Mouse (Mus musculus) heart, postnatal 10 days (tissue): ENCODE measurements around the gene Gm765. TPM values are rescaled to one million over a fixed set of nuclear protein-coding genes. Genes with fewer than 3 reads are reported as not detected.

ENCODE experiments used
- DNase-seq, 2 experiments: peaks; one replicate each; pipeline ENCODE4 v3.0.0; 2021
- intact Hi-C: fragments of 180-260 bp; cut with DNase I; formaldehyde crosslinking; loops from one replicate; pipeline ENCODE4 v1.15.1; 2025
- total RNA-seq, 2 experiments: library from RNA; stranded (reverse); gene quantifications; 2 replicates each; pipeline ENCODE4 v1.2.3; 2021

Gene Gm765
- total RNA-seq, 2 experiments from 2014 or later: not detected

- DNase-seq: no peak
- intact Hi-C loops: no loop called here
Measured at GRCm38 (mm10) chr6:98223923-98224322, 118.6 kb downstream of the Gm765 start.

DNA sequence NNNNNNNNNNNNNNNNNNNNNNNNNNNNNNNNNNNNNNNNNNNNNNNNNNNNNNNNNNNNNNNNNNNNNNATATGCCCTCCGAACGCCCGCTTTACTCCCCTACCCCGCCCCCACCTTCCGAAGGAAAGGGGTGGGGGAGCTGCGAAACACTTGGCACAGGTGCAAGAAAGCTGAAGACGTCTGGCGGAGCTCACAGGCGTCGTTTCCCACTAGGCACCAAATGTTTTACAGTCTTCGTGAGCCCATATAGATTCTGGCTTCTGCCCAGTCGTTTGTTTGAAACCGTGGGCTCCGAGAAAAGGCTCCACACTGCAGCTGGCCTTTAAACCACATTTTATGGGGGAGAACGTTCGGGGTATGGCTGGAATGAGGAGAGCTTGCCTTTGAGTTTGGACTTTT lies 120.6 kb downstream of the Gm765 start:
- no peak for DNase-seq
- intact Hi-C loops: no loop called here

DNA sequence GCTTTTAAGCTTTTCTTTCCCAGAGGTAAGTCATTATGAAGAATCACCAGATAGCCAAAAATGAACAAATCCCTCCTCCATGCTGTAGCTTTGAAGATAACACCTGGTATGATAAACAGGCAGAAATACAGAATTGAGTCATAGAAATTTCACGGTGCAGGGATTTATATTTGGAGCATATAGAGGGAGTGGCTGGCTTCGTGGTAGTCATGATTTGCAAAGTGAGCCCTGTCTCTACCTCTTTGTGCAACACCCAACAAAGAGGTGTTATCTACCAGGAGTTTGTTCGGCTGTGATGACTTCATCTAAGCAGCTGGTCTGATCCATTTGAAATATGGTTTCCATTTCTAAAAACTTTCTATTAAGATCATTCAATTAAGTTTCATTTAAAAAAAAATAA lies 130.3 kb downstream of the Gm765 start:
- no peak for DNase-seq
- intact Hi-C loops: no loop called here

GRCm38 (mm10) chr6:98210237-98210636 lies 132.3 kb downstream of the Gm765 start:
- intact Hi-C loops: no loop called here

GRCm38 (mm10) chr6:98208051-98208450 lies 134.5 kb downstream of the Gm765 start:
- peak; percentile 11 to 38 for DNase-seq

More at GRCm38 (mm10) chr6:98210237-98210636, 132.3 kb downstream of the Gm765 start:
- DNase-seq: no peak

GRCm38 (mm10) chr6:98198706-98199105 lies 143.8 kb downstream of the Gm765 start:
- DNase-seq: no peak
- intact Hi-C loops: no loop called here

More at GRCm38 (mm10) chr6:98208051-98208450, 134.5 kb downstream of the Gm765 start:
- intact Hi-C loops: no loop called here

DNA sequence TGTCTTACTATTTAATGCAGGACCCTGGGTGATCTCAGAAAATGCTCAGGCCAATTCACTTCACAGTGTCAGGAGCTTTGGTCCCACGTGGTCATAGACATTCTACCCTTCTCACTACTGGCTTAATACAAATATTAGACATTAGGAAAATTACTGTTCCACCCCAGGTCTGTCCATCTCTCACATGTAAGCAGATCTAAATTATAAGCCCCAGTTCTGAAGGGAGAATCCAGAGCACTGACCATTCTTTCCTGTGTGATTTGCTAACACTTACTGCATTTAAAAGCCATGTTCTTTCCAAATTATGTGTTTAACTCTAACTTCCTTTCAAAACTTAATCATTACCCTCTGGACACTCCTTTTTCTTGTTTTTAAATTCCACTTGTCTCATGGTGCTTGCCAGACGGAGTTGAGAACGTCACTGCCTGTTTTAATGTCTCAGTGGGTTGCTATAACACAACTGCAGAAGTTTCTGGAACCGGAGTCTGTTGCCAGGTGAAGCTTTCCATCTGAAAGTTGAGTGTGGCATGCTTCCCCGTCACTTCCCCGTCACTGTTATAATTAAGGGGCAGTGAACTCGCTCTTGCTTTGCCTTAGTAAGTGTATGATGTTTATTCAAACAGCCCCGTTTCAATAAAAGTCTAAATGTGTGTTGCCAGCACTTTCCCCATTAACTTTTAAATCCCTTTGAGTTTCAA lies 151.7 kb downstream of the Gm765 start:
- intact Hi-C loops: no loop called here
- DNase-seq: no peak
